Mouse (Mus musculus): ENCODE results near the gene Irx1. TPM values are rescaled to one million over a fixed set of nuclear protein-coding genes. Genes with fewer than 3 reads are reported as not detected.
A peak's percentile ranks its signal among the peaks of the same experiment; 100 is the strongest.

Gene Irx1
- polyA plus RNA-seq, 1 experiment from 2014 or later: 2.2 TPM

GRCm38 (mm10) chr13:71957147-71957546, 6.4 kb downstream of the Irx1 start:
- Histone ChIP-seq H3K36me3 (ENCODE audit: control insufficient read depth, insufficient read depth, low read length) (no peaks in the 10 kb centered on the region), H3K9me3 (replicated peaks; ENCODE audit: control insufficient read depth, low read length) (no peaks in the 10 kb centered on the region), H3K4me2 (peak overlapping the region; percentile 88), H3K27me3 (ENCODE audit: control insufficient read depth, insufficient read depth, low read length) (peaks cover 53% of the 10 kb centered on the region), H3K9ac (ENCODE audit: low read depth, low read length) (no peak overlapping the region), H3K4me3 (ENCODE audit: low read depth, low read length) (0 out of 2 replicates have a peak overlapping the region, but pooled peaks have one; percentile 18), H3K27ac (ENCODE audit: low read depth, low read length) (no peak overlapping the region), H3K4me1 (ENCODE audit: control insufficient read depth, insufficient read depth, low read length) (peaks cover 15% of the 10 kb centered on the region)
- WGBS (ENCODE audit: insufficient replicate concordance): 17% methylated on average over 18 of the region's 18 CpGs
- ATAC-seq (replicated peaks; ENCODE audit: insufficient number of reproducible peaks, low FRiP score, low TSS enrichment): no peak

- 7% methylated on average over 9 of the region's 9 CpGs for WGBS (ENCODE audit: insufficient replicate concordance)
- Histone ChIP-seq H3K4me3 (ENCODE audit: low read depth, low read length) (no peak overlapping the region), H3K9ac (ENCODE audit: low read depth, low read length) (no peak overlapping the region), H3K27me3 (ENCODE audit: control insufficient read depth, insufficient read depth, low read length) (peaks cover 53% of the 10 kb centered on the region), H3K4me2 (no peak overlapping the region; the same call in 1 of the 2 replicates), H3K36me3 (ENCODE audit: control insufficient read depth, insufficient read depth, low read length) (no peaks in the 10 kb centered on the region), H3K27ac (ENCODE audit: low read depth, low read length) (no peak overlapping the region), H3K9me3 (replicated peaks; ENCODE audit: control insufficient read depth, low read length) (no peaks in the 10 kb centered on the region), H3K4me1 (ENCODE audit: control insufficient read depth, insufficient read depth, low read length) (peaks cover 15% of the 10 kb centered on the region)
- ATAC-seq (replicated peaks; ENCODE audit: insufficient number of reproducible peaks, low FRiP score, low TSS enrichment): no peak
Observed at GRCm38 (mm10) chr13:71956481-71956880, 7.0 kb downstream of the Irx1 start.

GRCm38 (mm10) chr13:71951966-71952365, 11.6 kb downstream of the Irx1 start:
- no peak for ATAC-seq (replicated peaks; ENCODE audit: insufficient number of reproducible peaks, low FRiP score, low TSS enrichment)
- Histone ChIP-seq H3K4me3 (ENCODE audit: low read depth, low read length) (no peak overlapping the region), H3K9me3 (replicated peaks; ENCODE audit: control insufficient read depth, low read length) (no peaks in the 10 kb centered on the region), H3K4me1 (ENCODE audit: control insufficient read depth, insufficient read depth, low read length) (peaks cover 1% of the 10 kb centered on the region; the same call in 1 of the 2 replicates), H3K27ac (ENCODE audit: low read depth, low read length) (no peak overlapping the region), H3K4me2 (no peak overlapping the region), H3K9ac (ENCODE audit: low read depth, low read length) (no peak overlapping the region), H3K36me3 (ENCODE audit: control insufficient read depth, insufficient read depth, low read length) (no peaks in the 10 kb centered on the region), H3K27me3 (ENCODE audit: control insufficient read depth, insufficient read depth, low read length) (peaks cover 17% of the 10 kb centered on the region)
- 78% methylated on average over 11 of the region's 11 CpGs for WGBS (ENCODE audit: insufficient replicate concordance)

GRCm38 (mm10) chr13:71949859-71950258, 13.7 kb downstream of the Irx1 start:
- no peaks in the 10 kb centered on the region for H3K9me3 ChIP-seq (replicated peaks; ENCODE audit: control insufficient read depth, low read length)
- no peak overlapping the region for H3K27ac ChIP-seq (ENCODE audit: low read depth, low read length)
- 48% methylated on average over 5 of the region's 5 CpGs for WGBS (ENCODE audit: insufficient replicate concordance)
- H3K4me3 ChIP-seq (ENCODE audit: low read depth, low read length): no peak overlapping the region
- no peaks in the 10 kb centered on the region for H3K4me1 ChIP-seq (ENCODE audit: control insufficient read depth, insufficient read depth, low read length)
- H3K4me2 ChIP-seq: no peak overlapping the region
- H3K27me3 ChIP-seq (ENCODE audit: control insufficient read depth, insufficient read depth, low read length): peaks cover 7% of the 10 kb centered on the region; the same call in 1 of the 2 replicates
- ATAC-seq (replicated peaks; ENCODE audit: insufficient number of reproducible peaks, low FRiP score, low TSS enrichment): no peak
- no peak overlapping the region for H3K9ac ChIP-seq (ENCODE audit: low read depth, low read length)
- no peaks in the 10 kb centered on the region for H3K36me3 ChIP-seq (ENCODE audit: control insufficient read depth, insufficient read depth, low read length)

- Histone ChIP-seq H3K9me3 (replicated peaks; ENCODE audit: control insufficient read depth, low read length) (no peaks in the 10 kb centered on the region), H3K4me2 (no peak overlapping the region), H3K36me3 (ENCODE audit: control insufficient read depth, insufficient read depth, low read length) (no peaks in the 10 kb centered on the region), H3K4me1 (ENCODE audit: control insufficient read depth, insufficient read depth, low read length) (no peaks in the 10 kb centered on the region), H3K27ac (ENCODE audit: low read depth, low read length) (no peak overlapping the region), H3K9ac (ENCODE audit: low read depth, low read length) (no peak overlapping the region), H3K27me3 (ENCODE audit: control insufficient read depth, insufficient read depth, low read length) (no peaks in the 10 kb centered on the region), H3K4me3 (ENCODE audit: low read depth, low read length) (no peak overlapping the region)
- 70% methylated on average over 3 of the region's 3 CpGs for WGBS (ENCODE audit: insufficient replicate concordance)
- no peak for ATAC-seq (replicated peaks; ENCODE audit: insufficient number of reproducible peaks, low FRiP score, low TSS enrichment)
Observed at GRCm38 (mm10) chr13:71910361-71910760, 53.2 kb downstream of the Irx1 start.
